Mouse (Mus musculus) neural tube, embryonic 14.5 days (tissue): Measurements from ENCODE around the gene Mfsd10. TPM values are rescaled to one million over a fixed set of nuclear protein-coding genes. Genes with fewer than 3 reads are reported as not detected.
"Not testable (repeated sequence)": the region's sequence is repeated elsewhere in the genome, so short reads cannot be mapped to it uniquely, and the experiment has no call there.

Source experiments
- ATAC-seq: fragments of 200-750 bp; cut with Nextera tagmentation; 2 replicates; pipeline ENCODE4 v1.8.0; 2017; ENCODE audit warnings: low read depth, mild to moderate bottlenecking, moderate TSS enrichment, moderate library complexity
- H3K27ac ChIP-seq: fragments of 300-500 bp; sonication (generic); 2 replicates; pipeline ENCODE4 v1.5.1; 2014; ENCODE audit warnings: low read depth, mild to moderate bottlenecking, control low read depth, low read length, moderate library complexity, mixed read lengths
- H3K27me3 ChIP-seq: fragments of 300-500 bp; sonication (generic); 2 replicates; pipeline ENCODE4 v1.6.1; 2014; ENCODE audit warnings: low read length; ENCODE audit not compliant: control insufficient read depth, insufficient read depth
- H3K36me3 ChIP-seq: fragments of 300-500 bp; sonication (generic); 2 replicates; pipeline ENCODE4 v1.6.1; 2014; ENCODE audit warnings: low read length, mixed read lengths; ENCODE audit not compliant: control insufficient read depth, insufficient read depth
- H3K4me1 ChIP-seq: fragments of 300-500 bp; sonication (generic); 2 replicates; pipeline ENCODE4 v1.6.1; 2014; ENCODE audit warnings: low read length; ENCODE audit not compliant: control insufficient read depth, insufficient read depth
- H3K4me2 ChIP-seq: fragments of 300-500 bp; sonication (generic); 2 replicates; pipeline ENCODE4 v1.6.1; 2014; ENCODE audit warnings: mild to moderate bottlenecking, low read depth, low read length, control low read depth
- H3K4me3 ChIP-seq: fragments of 300-500 bp; sonication (generic); 2 replicates; pipeline ENCODE4 v1.5.1; 2014; ENCODE audit warnings: low read depth, low read length, control low read depth, mixed read lengths
- H3K9ac ChIP-seq: fragments of 300-500 bp; sonication (generic); replicated peaks from 2 replicates; pipeline ENCODE4 v1.6.1; 2014; ENCODE audit warnings: low read depth, mild to moderate bottlenecking, control low read depth, low read length, mixed read lengths
- H3K9me3 ChIP-seq: fragments of 300-500 bp; sonication (generic); 2 replicates; pipeline ENCODE4 v1.6.1; 2016; ENCODE audit warnings: low read length; ENCODE audit not compliant: control insufficient read depth
- WGBS: fragments of 180-500 bp; shearing (Covaris S2); extraction: QIAGEN DNeasy Blood & Tissue Kit; methylation state at CpG from one replicate; pipeline ENCODE4 v1.1.7; 2014; 5-methylcytosine and 5-hydroxymethylcytosine counted together
- polyA plus RNA-seq: library from polyadenylated mRNA; unstranded; fragments of >200 nt; fragmentation: Nextera tagmentation; extraction: Ambion mirVana; gene quantifications from 2 replicates; pipeline ENCODE4 v1.2.1, GENCODE M21; 2014

Gene Mfsd10
- polyA plus RNA-seq, 1 experiment from 2014 or later: 84.9 TPM

DNA sequence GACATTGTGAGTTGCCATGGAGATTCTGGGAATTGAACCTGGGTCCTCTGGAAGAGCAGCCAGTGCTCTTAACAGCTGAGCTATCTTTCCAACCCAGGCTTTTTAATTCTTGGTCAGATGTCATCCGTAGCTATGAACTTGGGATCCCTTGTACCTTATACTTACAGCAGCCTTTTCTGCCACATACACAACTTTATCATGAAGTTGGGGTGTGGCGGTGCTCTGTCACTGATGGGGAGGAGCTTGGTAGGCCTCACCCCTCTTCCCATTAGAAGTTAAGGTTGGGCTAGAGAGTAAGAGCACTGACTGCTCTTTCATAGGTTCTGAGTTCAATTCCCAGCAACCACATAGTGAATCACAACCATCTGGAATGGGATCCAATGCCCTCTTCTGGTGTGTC is 4.0 kb downstream of the Mfsd10 start:
- peaks cover 8% of the 10 kb centered on the region for H3K4me1 ChIP-seq
- no peak overlapping the region for H3K27ac ChIP-seq
- peaks cover 43% of the 10 kb centered on the region for H3K36me3 ChIP-seq
- H3K4me2 ChIP-seq: no peak overlapping the region
- H3K9me3 ChIP-seq: no peaks in the 10 kb centered on the region
- no peak for ATAC-seq
- H3K4me3 ChIP-seq: no peak overlapping the region
- no peaks in the 10 kb centered on the region for H3K27me3 ChIP-seq
- 97% methylated on average over 2 of the region's 2 CpGs for WGBS
- H3K9ac ChIP-seq: no peak overlapping the region

DNA sequence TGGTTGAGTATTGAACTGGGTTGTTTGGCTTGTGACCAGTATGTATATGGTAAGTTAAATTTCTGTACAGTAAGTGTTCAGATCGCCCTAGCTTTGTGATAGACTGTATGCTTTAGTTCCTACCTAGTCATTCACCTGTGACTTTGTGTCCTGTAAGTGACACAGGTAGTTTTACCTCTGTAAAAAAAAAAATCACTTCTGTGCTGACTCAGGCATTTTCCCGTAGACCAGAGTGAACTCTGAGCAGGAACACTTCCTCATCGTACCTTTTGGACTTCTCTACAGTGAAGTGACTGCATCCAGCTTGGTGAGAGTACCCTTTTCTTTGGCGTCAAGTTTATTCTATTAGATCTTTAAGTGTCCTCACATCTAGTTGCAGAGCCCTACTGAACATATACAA is 27.0 kb downstream of the Mfsd10 start:
- Histone ChIP-seq H3K4me1 (no peaks in the 10 kb centered on the region), H3K9me3 (no peaks in the 10 kb centered on the region), H3K27ac (no peak overlapping the region), H3K9ac (no peak overlapping the region), H3K36me3 (peaks cover 48% of the 10 kb centered on the region), H3K4me3 (no peak overlapping the region), H3K4me2 (no peak overlapping the region), H3K27me3 (no peaks in the 10 kb centered on the region)
- ATAC-seq: no peak
- WGBS: 94% methylated on average over 4 of the region's 4 CpGs

DNA sequence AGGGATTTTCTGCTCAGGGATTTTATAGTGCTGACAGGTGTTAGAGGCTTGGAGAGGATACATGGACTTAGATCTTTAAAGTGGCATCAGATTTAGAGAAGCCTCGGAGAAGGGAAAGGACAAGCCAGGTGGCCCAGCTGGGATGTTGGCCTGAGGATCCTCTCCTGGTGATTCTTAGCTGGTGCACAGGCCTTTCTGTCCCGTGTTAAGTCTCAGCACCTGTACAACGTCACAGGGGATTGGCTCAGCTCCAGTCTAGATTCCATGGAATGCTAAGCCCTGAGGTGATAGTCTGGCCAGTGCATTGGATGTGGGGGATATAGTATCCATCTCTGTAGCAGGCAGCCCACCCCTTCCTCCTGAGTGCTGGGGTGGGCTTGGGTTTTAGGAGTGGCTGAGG is 28.8 kb downstream of the Mfsd10 start:
- Histone ChIP-seq H3K36me3 (peaks cover 38% of the 10 kb centered on the region), H3K9ac (no peak overlapping the region), H3K4me2 (no peak overlapping the region), H3K27ac (no peak overlapping the region), H3K27me3 (no peaks in the 10 kb centered on the region), H3K9me3 (no peaks in the 10 kb centered on the region), H3K4me3 (no peak overlapping the region), H3K4me1 (no peaks in the 10 kb centered on the region)
- WGBS: 89% methylated on average over 3 of the region's 3 CpGs
- ATAC-seq: no peak

DNA sequence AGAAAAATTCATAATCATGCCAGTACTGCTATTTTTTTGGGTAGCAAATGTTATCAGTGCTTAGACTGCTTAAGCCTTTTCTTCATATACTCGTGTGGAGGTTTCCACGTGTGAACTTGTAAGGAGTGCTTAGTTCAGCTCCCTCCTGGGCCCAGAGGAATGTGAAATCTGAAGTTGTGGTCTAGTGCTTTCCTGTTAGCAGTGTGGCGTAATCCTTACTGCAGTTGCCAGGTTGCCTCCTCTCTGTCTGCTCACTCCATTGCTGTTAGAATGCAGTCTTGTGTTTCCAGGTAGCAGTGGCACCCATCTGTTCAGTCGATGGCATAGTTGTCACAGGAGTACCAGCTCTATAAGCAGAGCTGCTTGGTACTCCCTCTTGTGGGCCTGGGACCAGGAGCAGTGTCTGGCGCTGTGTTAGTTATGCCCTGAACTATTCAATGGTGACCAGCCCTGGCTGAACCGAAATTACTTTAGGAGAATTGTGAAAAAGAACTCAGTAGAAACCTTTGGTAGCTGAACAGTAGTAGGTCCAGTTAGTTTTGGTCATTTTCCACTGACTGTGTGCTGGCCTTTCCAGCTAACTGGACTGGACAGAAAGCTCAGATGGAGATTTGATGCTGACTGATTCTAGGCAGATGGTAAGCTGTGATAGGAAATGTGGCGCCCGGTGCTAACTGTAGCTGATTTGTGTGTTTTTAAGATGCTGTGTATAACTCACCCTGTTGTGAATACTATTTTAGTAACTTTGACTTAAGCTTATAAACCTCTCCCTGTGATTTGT is 29.7 kb downstream of the Mfsd10 start:
- H3K9me3 ChIP-seq: no peaks in the 10 kb centered on the region
- H3K9ac ChIP-seq: no peak overlapping the region
- 87% methylated on average over 8 of the region's 8 CpGs for WGBS
- H3K4me1 ChIP-seq: no peaks in the 10 kb centered on the region
- H3K36me3 ChIP-seq: peaks cover 38% of the 10 kb centered on the region
- no peak for ATAC-seq
- H3K27me3 ChIP-seq: no peaks in the 10 kb centered on the region
- H3K4me2 ChIP-seq: no peak overlapping the region
- H3K27ac ChIP-seq: no peak overlapping the region
- no peak overlapping the region for H3K4me3 ChIP-seq

DNA sequence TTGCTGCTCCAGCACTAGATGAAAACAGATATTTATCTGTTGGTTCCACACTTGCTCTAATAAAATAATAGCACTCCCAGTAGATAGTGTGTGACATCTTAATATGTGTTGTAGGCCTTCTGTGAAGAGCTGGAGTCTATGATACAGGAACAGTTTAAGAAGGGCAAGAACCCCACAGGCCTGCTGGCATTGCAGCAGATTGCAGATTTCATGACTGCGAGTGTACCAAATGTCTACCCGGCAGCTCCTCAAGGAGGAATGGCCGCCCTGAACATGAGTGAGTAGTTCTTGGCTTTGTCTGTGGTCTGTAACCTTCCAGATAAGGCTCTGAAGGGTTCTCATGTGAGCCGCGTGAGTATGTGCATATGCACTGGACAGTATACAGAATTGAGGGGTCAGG is 32.4 kb downstream of the Mfsd10 start:
- H3K27ac ChIP-seq: no peak overlapping the region
- no peak overlapping the region for H3K9ac ChIP-seq
- H3K9me3 ChIP-seq: no peaks in the 10 kb centered on the region
- no peak for ATAC-seq
- H3K4me3 ChIP-seq: no peak overlapping the region
- peaks cover 28% of the 10 kb centered on the region for H3K36me3 ChIP-seq
- no peak overlapping the region for H3K4me2 ChIP-seq
- WGBS: 96% methylated on average over 5 of the region's 5 CpGs
- no peaks in the 10 kb centered on the region for H3K27me3 ChIP-seq
- no peaks in the 10 kb centered on the region for H3K4me1 ChIP-seq

DNA sequence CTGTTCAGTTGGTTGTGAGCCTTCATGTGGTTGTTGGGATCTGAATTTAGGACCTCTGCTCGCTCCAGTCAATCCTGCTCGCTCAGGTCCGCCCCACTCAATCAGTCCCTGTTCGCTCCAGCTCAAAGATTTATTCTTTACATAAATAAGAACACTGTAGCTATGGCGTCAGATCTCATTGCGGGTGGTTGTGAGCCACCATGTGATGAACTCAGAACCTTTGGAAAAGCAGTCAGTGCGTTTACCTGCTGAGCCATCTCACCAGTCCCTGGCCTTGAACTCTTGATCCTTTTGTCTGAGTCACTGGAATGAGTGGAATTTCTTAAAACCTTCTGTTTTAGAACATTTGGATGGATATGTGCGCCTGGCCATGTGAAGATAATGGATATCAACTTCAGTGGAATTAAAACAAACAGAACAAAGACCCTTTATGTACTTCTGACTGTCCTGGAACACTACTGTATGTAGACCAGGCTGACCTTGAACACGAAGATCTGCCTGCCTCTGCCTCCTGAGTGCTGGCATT is 43.7 kb downstream of the Mfsd10 start:
- peaks cover 7% of the 10 kb centered on the region; the same call in 1 of the 2 replicates for H3K36me3 ChIP-seq
- 95% methylated on average over 9 of the region's 9 CpGs for WGBS
- H3K9me3 ChIP-seq: no peaks in the 10 kb centered on the region
- 0 out of 2 replicates have a peak, but pooled peaks cover 3% of the 10 kb centered on the region for H3K4me1 ChIP-seq
- H3K27me3 ChIP-seq: no peaks in the 10 kb centered on the region
- H3K9ac ChIP-seq: no peak overlapping the region
- no peak for ATAC-seq
- H3K4me3 ChIP-seq: no peak overlapping the region
- H3K4me2 ChIP-seq: no peak overlapping the region
- H3K27ac ChIP-seq: no peak overlapping the region

DNA sequence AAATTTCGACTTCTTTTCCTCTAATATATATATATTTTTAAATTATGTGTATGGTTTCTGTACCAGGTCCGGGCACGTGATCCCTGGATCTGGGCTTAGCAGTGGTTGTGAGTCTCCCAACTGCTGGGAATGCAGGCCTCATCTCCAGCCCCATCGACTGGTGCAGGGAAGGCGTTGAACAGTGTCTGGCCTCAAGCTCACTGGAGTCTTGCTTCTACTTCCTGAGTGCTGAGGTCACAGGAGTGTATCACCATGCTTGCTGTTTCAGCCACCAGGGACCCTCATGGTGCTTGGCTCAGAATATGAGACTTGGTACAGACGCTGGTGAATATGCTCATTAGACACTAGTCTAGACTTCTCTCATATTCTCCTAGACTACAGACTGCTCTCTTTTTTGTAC is 44.3 kb downstream of the Mfsd10 start:
- WGBS: 96% methylated on average over 6 of the region's 6 CpGs
- H3K4me2 ChIP-seq: no peak overlapping the region
- no peak overlapping the region for H3K4me3 ChIP-seq
- no peaks in the 10 kb centered on the region for H3K9me3 ChIP-seq
- 0 out of 2 replicates have a peak, but pooled peaks cover 3% of the 10 kb centered on the region for H3K4me1 ChIP-seq
- peaks cover 2% of the 10 kb centered on the region; the same call in 1 of the 2 replicates for H3K36me3 ChIP-seq
- ATAC-seq: no peak
- H3K27ac ChIP-seq: no peak overlapping the region
- no peak overlapping the region for H3K9ac ChIP-seq
- H3K27me3 ChIP-seq: no peaks in the 10 kb centered on the region

DNA sequence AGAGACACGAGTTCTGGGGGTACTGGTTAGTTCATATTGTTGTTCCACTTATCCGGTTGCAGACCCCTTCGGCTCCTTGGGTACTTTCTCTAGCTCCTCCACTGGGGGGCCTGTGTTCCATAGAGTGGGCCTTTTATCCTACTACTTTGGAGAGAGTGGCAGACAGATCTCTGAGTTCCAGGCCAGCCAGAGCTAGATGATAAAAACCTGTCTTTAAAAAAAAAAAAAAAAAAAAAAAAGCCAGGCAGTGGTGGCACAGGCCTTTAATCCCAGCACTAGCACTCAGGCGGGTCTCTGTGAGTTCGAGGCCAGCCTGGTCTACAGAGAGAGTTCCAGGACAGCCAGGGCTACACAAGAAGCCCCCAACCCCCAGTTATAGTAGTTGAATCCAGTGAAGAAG is 44.8 kb downstream of the Mfsd10 start:
- not testable (repeated sequence) for H3K36me3 ChIP-seq, H3K4me1 ChIP-seq, H3K27me3 ChIP-seq, H3K9ac ChIP-seq, ATAC-seq, H3K9me3 ChIP-seq, H3K4me3 ChIP-seq, H3K4me2 ChIP-seq, H3K27ac ChIP-seq
- WGBS: 89% methylated on average over 5 of the region's 5 CpGs

DNA sequence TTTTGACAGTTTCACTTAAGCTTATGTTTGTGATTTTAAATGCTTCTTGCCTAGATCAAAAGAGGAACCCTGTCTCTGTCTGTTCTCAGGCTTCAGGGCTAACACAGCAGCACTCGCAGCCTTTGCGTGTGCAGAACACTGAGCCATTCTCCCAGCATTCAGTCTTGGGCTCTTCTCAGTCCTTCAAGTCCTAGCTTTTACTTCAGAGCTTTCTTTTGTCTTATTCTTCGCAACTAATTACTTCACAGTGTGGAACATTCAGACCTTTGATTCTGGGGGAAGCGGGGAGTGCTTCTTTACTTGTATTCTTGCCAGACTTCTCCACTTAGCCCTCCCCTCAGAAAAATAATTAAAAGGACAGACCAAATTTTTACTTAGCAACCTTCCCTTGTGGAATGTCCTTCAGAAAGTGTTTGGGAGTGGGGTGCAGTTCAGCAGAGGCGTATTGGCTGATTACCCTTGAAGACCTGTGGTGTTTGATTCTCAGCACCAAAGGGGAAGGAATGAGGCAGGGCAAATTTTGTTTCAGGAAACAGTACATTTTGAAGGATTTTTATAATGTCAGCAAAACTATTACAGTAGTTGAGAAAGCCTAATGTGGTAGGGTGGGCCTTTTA is 45.5 kb downstream of the Mfsd10 start:
- H3K4me2 ChIP-seq: no peak overlapping the region
- H3K9me3 ChIP-seq: no peaks in the 10 kb centered on the region
- no peaks in the 10 kb centered on the region for H3K27me3 ChIP-seq
- peak; percentile 31; the same call in 1 of the 2 replicates for ATAC-seq
- WGBS: 31% methylated on average over 5 of the region's 5 CpGs
- no peak overlapping the region for H3K9ac ChIP-seq
- no peaks in the 10 kb centered on the region for H3K36me3 ChIP-seq
- no peak overlapping the region for H3K27ac ChIP-seq
- no peak overlapping the region for H3K4me3 ChIP-seq
- 0 out of 2 replicates have a peak, but pooled peaks cover 3% of the 10 kb centered on the region for H3K4me1 ChIP-seq
